Comparison of ENCODE assay signal across 11 mouse cellular contexts in the genomic region with DNA sequence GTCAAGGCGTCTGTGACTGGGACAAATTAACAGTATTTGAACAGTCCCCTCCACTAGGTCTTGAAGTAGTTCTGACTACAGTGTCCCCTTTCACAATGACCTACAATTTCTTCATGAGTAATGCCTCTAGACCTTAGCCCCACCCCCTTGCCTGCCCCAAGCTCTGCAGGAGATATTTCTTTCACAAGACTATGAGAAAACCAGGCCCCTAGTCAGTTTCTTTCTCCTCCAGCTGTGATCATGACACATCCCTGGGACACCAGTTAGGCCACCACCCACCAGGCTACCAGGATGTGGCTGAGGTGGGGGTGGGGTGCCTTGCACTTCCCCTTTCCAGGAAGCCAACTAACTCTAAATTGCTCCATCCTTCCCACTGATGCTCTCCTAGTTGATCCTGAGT. TPM values are rescaled to one million over a fixed set of nuclear protein-coding genes. Genes with fewer than 3 reads are reported as not detected.
DNase-seq lines count a peak whose midpoint lies in the region; ATAC-seq and TF ChIP-seq lines count a peak whose summit lies in the region.
"Had no signal": no experiment of that assay in that cellular context is flagged by ENCODE, and none has a peak within 500 bp of the region (broad histone marks: within the 10 kb centered on the region; RNA-seq: fewer than 3 reads in every experiment).

No protein-coding gene starts in this region.

- H3K4me3 ChIP-seq in stomach, postnatal 0 days (ENCODE audit: low read depth, low read length), result no peak overlapping the region
- no peak overlapping the region for H3K4me3 ChIP-seq in forebrain, embryonic 15.5 days

- H3K9ac ChIP-seq in stomach, postnatal 0 days (ENCODE audit: low read length), result no peak overlapping the region
- no peak overlapping the region for H3K9ac ChIP-seq in forebrain, embryonic 15.5 days (replicated peaks)

- TF ChIP-seq EP300 in stomach, postnatal 0 days (optimal IDR thresholded peaks at IDR 0.05), result no peak

- WGBS in stomach, postnatal 0 days, result 71% methylated on average over 1 of the region's 1 CpGs
- 89% methylated on average over 1 of the region's 1 CpGs for WGBS in forebrain, embryonic 15.5 days

- no peaks in the 10 kb centered on the region for H3K27me3 ChIP-seq in stomach, postnatal 0 days (ENCODE audit: control insufficient read depth, insufficient read depth, low read length)
- H3K27me3 ChIP-seq in forebrain, embryonic 15.5 days, result no peaks in the 10 kb centered on the region

- H3K4me2 ChIP-seq in stomach, postnatal 0 days (replicated peaks; ENCODE audit: low read depth), result no peak overlapping the region
- no peak overlapping the region for H3K4me2 ChIP-seq in forebrain, embryonic 15.5 days (replicated peaks)

- no peaks in the 10 kb centered on the region for H3K9me3 ChIP-seq in stomach, postnatal 0 days (ENCODE audit: control insufficient read depth, low read length)
- H3K9me3 ChIP-seq in forebrain, embryonic 15.5 days, result no peaks in the 10 kb centered on the region

- no peak for TF ChIP-seq CTCF in stomach, postnatal 0 days (IDR thresholded peaks at IDR 0.05; ENCODE audit: low read depth)

- no peaks in the 10 kb centered on the region for H3K4me1 ChIP-seq in stomach, postnatal 0 days (replicated peaks; ENCODE audit: control insufficient read depth, insufficient read depth)
- H3K4me1 ChIP-seq in forebrain, embryonic 15.5 days, result no peaks in the 10 kb centered on the region

- H3K36me3 ChIP-seq in stomach, postnatal 0 days (ENCODE audit: control insufficient read depth, insufficient read depth, low read length), result no peaks in the 10 kb centered on the region
- no peaks in the 10 kb centered on the region for H3K36me3 ChIP-seq in forebrain, embryonic 15.5 days

- no peak for ATAC-seq in CD4-positive, CD25-positive, alpha-beta regulatory T cell, adult 4 months
- peak; percentile 65 to 96 for ATAC-seq in hematopoietic stem cell, adult 5-6 weeks (replicated peaks in 1 of 2; ENCODE audit: insufficient read depth in 1 of 2, low FRiP score in 2 of 2, low TSS enrichment in 1 of 2, low read depth in 1 of 2, poor library complexity in 2 of 2, severe bottlenecking in 2 of 2)
- no peak for ATAC-seq in stomach, postnatal 0 days (ENCODE audit: low FRiP score, low TSS enrichment)
- ATAC-seq in inflammation-experienced regulatory T-cells, adult 6 months, result no peak
- no peak for ATAC-seq in forebrain, embryonic 15.5 days (replicated peaks)

- DNase-seq in CD4-positive, CD25-positive, alpha-beta regulatory T cell, adult 2 months (ENCODE audit: low read depth, low spot score), result peak; percentile 0
- DNase-seq in urinary bladder, postnatal 14 days (ENCODE audit: low spot score), result peak; percentile 3
- DNase-seq in urinary bladder, postnatal 4 days (ENCODE audit: low spot score in 2 of 2), result no peak
- peak; percentile 11 for DNase-seq in stomach, postnatal 0 days (ENCODE audit: low spot score)
- DNase-seq: cerebellum, postnatal 36 days; kidney, adult 9 months; thymus, adult 2 months had no signal

- H3K27ac ChIP-seq in stomach, postnatal 0 days (replicated peaks), result no peak overlapping the region
- H3K27ac ChIP-seq in forebrain, embryonic 15.5 days (replicated peaks), result no peak overlapping the region

RNA-seq across cellular contexts. Expression of a gene that starts 29.0 kb away (rescaled TPM):
- 1 to 10 TPM in 1 of 2 experiments, under 1 TPM in 1; 0.85 to 1.3 TPM for polyA plus RNA-seq in CD4-positive, CD25-positive, alpha-beta regulatory T cell, adult 4 months (2017; shearing (Covaris generic))
- total RNA-seq in hematopoietic stem cell, adult 5-6 weeks (2017), result 1.8 TPM in 1 of 2 replicates, not detected in the other
- polyA plus RNA-seq in stomach, postnatal 0 days (2015; fragmentation: Nextera tagmentation; extraction: Ambion mirVana), result 20.7 and 22.8 TPM in 2 replicates
- 1 to 10 TPM in 1 of 3 experiments, under 1 TPM in 2; 0.21 to 1.0 (median 0.44) TPM for polyA plus RNA-seq in inflammation-experienced regulatory T-cells, adult 6 months (2017; shearing (Covaris generic))
- polyA plus RNA-seq in forebrain, embryonic 15.5 days (2015; fragmentation: Nextera tagmentation; extraction: Ambion mirVana), result 4.2 and 4.8 TPM in 2 replicates

Comparison
In these comparisons a context has a peak if more than half of its experiments do, and no peak if none do; other contexts are left out.
1. DNase-seq: peak in CD4-positive, CD25-positive, alpha-beta regulatory T cell, adult 2 months (single experiment), urinary bladder, postnatal 14 days (single experiment) and stomach, postnatal 0 days (single experiment); none in urinary bladder, postnatal 4 days (0 of 2).
2. ATAC-seq: peak in hematopoietic stem cell, adult 5-6 weeks (2 of 2); none in CD4-positive, CD25-positive, alpha-beta regulatory T cell, adult 4 months (single experiment), stomach, postnatal 0 days (single experiment), inflammation-experienced regulatory T-cells, adult 6 months (single experiment) and forebrain, embryonic 15.5 days (single experiment).